Mouse (Mus musculus): ENCODE results near the gene Pdgfra. TPM values are rescaled to one million over a fixed set of nuclear protein-coding genes. Genes with fewer than 3 reads are reported as not detected.

Pdgfra gene
- polyA plus RNA-seq, 1 experiment from 2014 or later, result 15.6 TPM

GRCm38 (mm10) chr5:75238363-75238762 lies 86.3 kb downstream of the Pdgfra start:
- no peaks in the 10 kb centered on the region for H3K9me3 ChIP-seq (replicated peaks)
- DNase-seq (ENCODE audit: low spot score), result no peak

GRCm38 (mm10) chr5:75238928-75239777 lies 87.1 kb downstream of the Pdgfra start:
- no peak for DNase-seq (ENCODE audit: low spot score)
- Histone ChIP-seq H3K4me1 (no peaks in the 10 kb centered on the region), H3K27me3 (ENCODE audit: low read depth, poor library complexity, severe bottlenecking) (no peaks in the 10 kb centered on the region), H3K4me3 (no peak overlapping the region), H3K27ac (replicated peaks) (no peak overlapping the region), H3K36me3 (no peaks in the 10 kb centered on the region), H3K9me3 (replicated peaks) (no peaks in the 10 kb centered on the region)
- 85% methylated on average over 15 of the region's 15 CpGs for WGBS

More at GRCm38 (mm10) chr5:75238363-75238762, 86.3 kb downstream of the Pdgfra start:
- no peaks in the 10 kb centered on the region for H3K27me3 ChIP-seq (ENCODE audit: low read depth, poor library complexity, severe bottlenecking)
- 57% methylated on average over 2 of the region's 2 CpGs for WGBS
- H3K4me3 ChIP-seq, result no peak overlapping the region
- no peak overlapping the region for H3K27ac ChIP-seq (replicated peaks)
- no peaks in the 10 kb centered on the region for H3K4me1 ChIP-seq
- H3K36me3 ChIP-seq, result no peaks in the 10 kb centered on the region

- no peak for DNase-seq (ENCODE audit: low spot score)
- Histone ChIP-seq H3K27me3 (ENCODE audit: low read depth, poor library complexity, severe bottlenecking) (no peaks in the 10 kb centered on the region), H3K4me3 (no peak overlapping the region), H3K27ac (replicated peaks) (no peak overlapping the region), H3K4me1 (no peaks in the 10 kb centered on the region), H3K36me3 (no peaks in the 10 kb centered on the region), H3K9me3 (replicated peaks) (no peaks in the 10 kb centered on the region)
- WGBS, result 84% methylated on average over 25 of the region's 25 CpGs
Observed at GRCm38 (mm10) chr5:75247070-75247740, 95.1 kb downstream of the Pdgfra start.

Small RNA genes lying within 50 kb of the gene (microRNA-seq; reads per million reads assigned to microRNA genes)
- gene Mir7025, result not detected

Other genes starting within 250 kb of the Pdgfra start
- 26.8 and 28.5 TPM in 2 replicates for gene Chic2, start 107.5 kb upstream of the Pdgfra start, polyA plus RNA-seq (2016; fragmentation: Nextera tagmentation; extraction: Ambion mirVana)
- gene Gsx2, start 76.7 kb upstream of the Pdgfra start, polyA plus RNA-seq (2016; fragmentation: Nextera tagmentation; extraction: Ambion mirVana), result 2.5 and 3.4 TPM in 2 replicates

All from midbrain, embryonic 10.5 days (tissue).